Mouse (Mus musculus): ENCODE measurements at regions not wholly inside any gene's neighbourhood (a gene's known extent, or its start where the extent isn't known, plus 50 kb on each side); places are given as distances from the start of the nearest gene placed in this dataset.

DNA sequence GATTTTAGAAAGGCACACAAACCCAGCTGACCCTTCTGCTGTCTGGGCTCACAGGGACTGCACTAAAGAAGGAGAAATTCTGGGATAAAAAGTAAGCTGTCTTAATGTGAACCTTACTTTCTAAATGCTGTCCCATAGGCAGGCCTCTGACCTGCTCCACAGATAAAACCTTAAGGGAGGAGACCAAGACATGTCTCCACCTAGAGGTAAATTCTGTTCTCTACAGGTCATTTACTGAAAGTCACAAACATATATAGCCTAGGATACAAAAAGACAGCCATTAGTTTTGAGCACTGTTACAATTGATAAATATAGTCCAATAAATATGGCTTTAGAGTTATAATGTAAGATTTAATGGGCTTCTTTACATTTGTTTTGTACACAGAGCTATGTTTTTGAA is 221.9 kb upstream of the Adam34 start:
- TF ChIP-seq E2F4 (IDR thresholded peaks at IDR 0.05; ENCODE audit: insufficient read depth) (no peak), MYOG (IDR thresholded peaks at IDR 0.05; ENCODE audit: control insufficient read depth in 1 of 3, insufficient read depth in 1 of 3, insufficient read length in 2 of 3, low read depth in 2 of 3) (no peak), POLR2A (IDR thresholded peaks at IDR 0.05; ENCODE audit: insufficient read length, low read depth) (no peak), MAX (IDR thresholded peaks at IDR 0.05; ENCODE audit: low read depth) (no peak), TCF12 (IDR thresholded peaks at IDR 0.05; ENCODE audit: insufficient read depth, poor library complexity, severe bottlenecking) (no peak), CEBPB (IDR thresholded peaks at IDR 0.05; ENCODE audit: insufficient read depth, poor library complexity, severe bottlenecking) (no peak), REST (IDR thresholded peaks at IDR 0.05; ENCODE audit: insufficient read depth, insufficient read length) (no peak), USF1 (IDR thresholded peaks at IDR 0.05; ENCODE audit: low read depth) (no peak)
